Mouse (Mus musculus) liver, embryonic 13.5 days (tissue): ENCODE measurements around the gene Fzd7. TPM values are rescaled to one million over a fixed set of nuclear protein-coding genes. Genes with fewer than 3 reads are reported as not detected.

Experiments used
- ATAC-seq: fragments of 200-750 bp; cut with Nextera tagmentation; 2 replicates; pipeline ENCODE4 v1.8.0; 2017; ENCODE audit warnings: low read depth, mild to moderate bottlenecking, moderate number of reproducible peaks, moderate library complexity
- DNase-seq: peaks from one replicate; pipeline ENCODE4 v3.0.0; 2022
- H3K27ac ChIP-seq: fragments of 300-500 bp; sonication (generic); 2 replicates; pipeline ENCODE4 v1.5.1; 2015; ENCODE audit warnings: moderate library complexity, mild to moderate bottlenecking, inconsistent platforms
- H3K27me3 ChIP-seq: fragments of 300-500 bp; sonication (generic); 2 replicates; pipeline ENCODE4 v1.6.1; 2015; ENCODE audit warnings: mild to moderate bottlenecking, inconsistent platforms
- H3K36me3 ChIP-seq: fragments of 300-500 bp; sonication (generic); 2 replicates; pipeline ENCODE4 v1.6.1; 2015; ENCODE audit warnings: mild to moderate bottlenecking, inconsistent platforms
- H3K4me1 ChIP-seq: fragments of 300-500 bp; sonication (generic); replicated peaks from 2 replicates; pipeline ENCODE4 v1.6.1; 2015; ENCODE audit warnings: inconsistent platforms
- H3K4me2 ChIP-seq: fragments of 300-500 bp; sonication (generic); 2 replicates; pipeline ENCODE4 v1.6.1; 2015; ENCODE audit warnings: inconsistent platforms, mild to moderate bottlenecking, moderate library complexity
- H3K4me3 ChIP-seq: fragments of 300-500 bp; sonication (generic); replicated peaks from 2 replicates; pipeline ENCODE4 v1.5.1; 2015; ENCODE audit warnings: mild to moderate bottlenecking, inconsistent platforms
- H3K9ac ChIP-seq: fragments of 300-500 bp; sonication (generic); 2 replicates; pipeline ENCODE4 v1.6.1; 2015; ENCODE audit warnings: mild to moderate bottlenecking, inconsistent platforms
- H3K9me3 ChIP-seq: fragments of 300-500 bp; sonication (generic); replicated peaks from 2 replicates; pipeline ENCODE4 v1.6.1; 2016; ENCODE audit warnings: inconsistent platforms
- WGBS: fragments of 180-500 bp; shearing (Covaris S2); methylation state at CpG from one replicate; pipeline ENCODE4 v1.1.7; 2015; ENCODE audit not compliant: insufficient replicate concordance; 5-methylcytosine and 5-hydroxymethylcytosine counted together
- polyA plus RNA-seq: library from polyadenylated mRNA; unstranded; fragments of >200 nt; fragmentation: Nextera tagmentation; extraction: Ambion mirVana; gene quantifications from 2 replicates; pipeline ENCODE4 v1.2.1, GENCODE M21; 2015

The Fzd7 gene
- polyA plus RNA-seq, 1 experiment from 2014 or later: 1.4 TPM

GRCm38 (mm10) chr1:59503659-59504301 is 21.6 kb downstream of the Fzd7 start:
- H3K9ac ChIP-seq: no peak overlapping the region
- H3K27ac ChIP-seq: peak overlapping the region; percentile 59
- H3K4me2 ChIP-seq: no peak overlapping the region
- peaks cover 10% of the 10 kb centered on the region for H3K4me1 ChIP-seq
- no peak overlapping the region for H3K4me3 ChIP-seq
- no peaks in the 10 kb centered on the region for H3K9me3 ChIP-seq
- no peaks in the 10 kb centered on the region for H3K36me3 ChIP-seq
- ATAC-seq (peak; percentile 58; the same call in 1 of the 2 replicates), DNase-seq (no peak)
- WGBS: 46% methylated on average over 7 of the region's 7 CpGs
- 0 out of 2 replicates have a peak, but pooled peaks cover 2% of the 10 kb centered on the region for H3K27me3 ChIP-seq

GRCm38 (mm10) chr1:59504302-59504700 is 22.1 kb downstream of the Fzd7 start:
- Histone ChIP-seq H3K4me1 (peaks cover 5% of the 10 kb centered on the region), H3K36me3 (no peaks in the 10 kb centered on the region), H3K27me3 (0 out of 2 replicates have a peak, but pooled peaks cover 2% of the 10 kb centered on the region), H3K27ac (no peak overlapping the region), H3K4me3 (no peak overlapping the region), H3K4me2 (no peak overlapping the region), H3K9ac (no peak overlapping the region), H3K9me3 (no peaks in the 10 kb centered on the region)
- 56% methylated on average over 2 of the region's 2 CpGs for WGBS
- ATAC-seq (no peak), DNase-seq (no peak)

GRCm38 (mm10) chr1:59508463-59509139 is 26.4 kb downstream of the Fzd7 start:
- Histone ChIP-seq H3K4me3 (no peak overlapping the region), H3K4me2 (no peak overlapping the region), H3K9ac (no peak overlapping the region), H3K4me1 (no peaks in the 10 kb centered on the region; the same call in 1 of the 2 replicates), H3K9me3 (no peaks in the 10 kb centered on the region), H3K27me3 (0 out of 2 replicates have a peak, but pooled peaks cover 2% of the 10 kb centered on the region), H3K36me3 (no peaks in the 10 kb centered on the region), H3K27ac (no peak overlapping the region)
- 42% methylated on average over 17 of the region's 17 CpGs for WGBS
- DNase-seq (no peak), ATAC-seq (no peak)

- H3K9me3 ChIP-seq: no peaks in the 10 kb centered on the region
- H3K27me3 ChIP-seq: peaks cover 11% of the 10 kb centered on the region; the same call in 1 of the 2 replicates
- no peaks in the 10 kb centered on the region for H3K36me3 ChIP-seq
- no peak overlapping the region for H3K4me3 ChIP-seq
- WGBS: 50% methylated on average over 9 of the region's 9 CpGs
- no peak overlapping the region for H3K27ac ChIP-seq
- H3K4me1 ChIP-seq: peaks cover 5% of the 10 kb centered on the region
- ATAC-seq (no peak), DNase-seq (no peak)
- no peak overlapping the region for H3K9ac ChIP-seq
- H3K4me2 ChIP-seq: no peak overlapping the region
Measured at GRCm38 (mm10) chr1:59511566-59512270, 29.5 kb downstream of the Fzd7 start.

GRCm38 (mm10) chr1:59516026-59516917 is 34.0 kb downstream of the Fzd7 start, which contains the start of gene Gm973:
Gene Gm973 (plus strand): TSS chr1:59516264.
- Histone ChIP-seq H3K36me3 (no peaks in the 10 kb centered on the region), H3K4me2 (peak within 1 kb of the TSS; percentile 45), H3K4me1 (peaks cover 5% of the 10 kb centered on the region; the same call in 1 of the 2 replicates), H3K4me3 (peak within 1 kb of the TSS; percentile 6; the same call in 1 of the 2 replicates), H3K9ac (no peak within 1 kb of the TSS), H3K27me3 (peaks cover 13% of the 10 kb centered on the region), H3K27ac (no peak within 1 kb of the TSS), H3K9me3 (no peaks in the 10 kb centered on the region)
- DNase-seq: no peak
- ATAC-seq: no peak
- 13% methylated on average over 25 of the region's 25 CpGs for WGBS

- no peak for DNase-seq
- H3K9me3 ChIP-seq: no peaks in the 10 kb centered on the region
- no peak overlapping the region for H3K9ac ChIP-seq
- H3K4me1 ChIP-seq: peaks cover 5% of the 10 kb centered on the region; the same call in 1 of the 2 replicates
- ATAC-seq: no peak
- H3K27me3 ChIP-seq: peaks cover 13% of the 10 kb centered on the region
- no peaks in the 10 kb centered on the region for H3K36me3 ChIP-seq
- H3K4me3 ChIP-seq: no peak overlapping the region
- H3K27ac ChIP-seq: no peak overlapping the region
- WGBS: 52% methylated on average over 11 of the region's 11 CpGs
- no peak overlapping the region for H3K4me2 ChIP-seq
Measured at GRCm38 (mm10) chr1:59520226-59520837, 38.1 kb downstream of the Fzd7 start.

- H3K4me3 ChIP-seq: no peak overlapping the region
- no peak overlapping the region for H3K4me2 ChIP-seq
- no peak overlapping the region for H3K9ac ChIP-seq
- 56% methylated on average over 1 of the region's 1 CpGs for WGBS
- no peaks in the 10 kb centered on the region for H3K9me3 ChIP-seq
- ATAC-seq: no peak
- H3K4me1 ChIP-seq: no peaks in the 10 kb centered on the region
- no peak for DNase-seq
- H3K27me3 ChIP-seq: no peaks in the 10 kb centered on the region
- H3K36me3 ChIP-seq: no peaks in the 10 kb centered on the region
- no peak overlapping the region for H3K27ac ChIP-seq
Measured at GRCm38 (mm10) chr1:59522456-59522855, 40.2 kb downstream of the Fzd7 start.

- 66% methylated on average over 5 of the region's 5 CpGs for WGBS
- Histone ChIP-seq H3K27me3 (no peaks in the 10 kb centered on the region), H3K4me3 (no peak overlapping the region), H3K27ac (no peak overlapping the region), H3K4me2 (no peak overlapping the region), H3K36me3 (no peaks in the 10 kb centered on the region), H3K4me1 (no peaks in the 10 kb centered on the region), H3K9ac (no peak overlapping the region), H3K9me3 (no peaks in the 10 kb centered on the region)
- DNase-seq (no peak), ATAC-seq (no peak)
Measured at GRCm38 (mm10) chr1:59523378-59523958, 41.2 kb downstream of the Fzd7 start.

- no peak for ATAC-seq
- Histone ChIP-seq H3K4me2 (no peak overlapping the region), H3K9ac (no peak overlapping the region)
Measured at GRCm38 (mm10) chr1:59524071-59524470, 41.8 kb downstream of the Fzd7 start.

GRCm38 (mm10) chr1:59524759-59525158 is 42.5 kb downstream of the Fzd7 start:
- no peaks in the 10 kb centered on the region for H3K27me3 ChIP-seq
- H3K36me3 ChIP-seq: no peaks in the 10 kb centered on the region
- H3K4me2 ChIP-seq: no peak overlapping the region
- DNase-seq: no peak
- no peak overlapping the region for H3K9ac ChIP-seq
- no peaks in the 10 kb centered on the region for H3K4me1 ChIP-seq
- no peak overlapping the region for H3K4me3 ChIP-seq
- WGBS: 49% methylated on average over 3 of the region's 3 CpGs
- no peak for ATAC-seq
- no peaks in the 10 kb centered on the region for H3K9me3 ChIP-seq
- no peak overlapping the region for H3K27ac ChIP-seq

More at GRCm38 (mm10) chr1:59524071-59524470, 41.8 kb downstream of the Fzd7 start:
- Histone ChIP-seq H3K36me3 (no peaks in the 10 kb centered on the region), H3K4me1 (no peaks in the 10 kb centered on the region), H3K27ac (no peak overlapping the region), H3K4me3 (no peak overlapping the region), H3K9me3 (no peaks in the 10 kb centered on the region), H3K27me3 (no peaks in the 10 kb centered on the region)
- no peak for DNase-seq
- 66% methylated on average over 2 of the region's 2 CpGs for WGBS
